Mouse (Mus musculus): ENCODE data around the gene Olfr572. TPM values are rescaled to one million over a fixed set of nuclear protein-coding genes. Genes with fewer than 3 reads are reported as not detected.

The Olfr572 gene
- polyA plus RNA-seq (2012; rRNA removed), result not detected in 2 replicates

DNA sequence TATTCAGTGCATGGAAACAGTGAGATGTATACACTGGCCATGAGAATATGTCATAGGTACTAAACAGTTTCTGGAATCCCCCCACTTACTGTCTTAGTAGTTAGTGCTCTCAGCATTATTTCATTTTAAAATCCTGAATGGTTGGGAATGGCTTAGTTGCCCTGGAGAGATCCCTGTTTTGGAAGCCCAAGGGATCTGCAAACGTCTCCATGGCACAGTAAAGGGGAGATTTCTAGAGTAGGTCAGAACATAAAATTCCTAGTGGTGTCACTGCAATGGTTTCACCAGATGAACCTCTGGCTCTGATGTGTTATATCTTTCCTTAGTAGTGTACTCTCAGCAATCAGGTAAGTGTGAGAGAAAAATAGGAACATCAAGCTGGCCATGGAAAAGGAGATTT, at the start of gene Olfr572:
Gene Olfr572, plus strand, starts transcription at position 301 of the 400 bp plus-strand sequence.
- Histone ChIP-seq H3K36me3 (ENCODE audit: control insufficient read depth, insufficient read depth, low read length) (no peaks in the 10 kb centered on the region), H3K4me1 (ENCODE audit: control insufficient read depth, insufficient read depth, low read length) (no peaks in the 10 kb centered on the region), H3K4me3 (ENCODE audit: control insufficient read depth, low read depth, low read length) (no peak within 1 kb of the TSS), H3K27ac (ENCODE audit: control insufficient read depth, insufficient read depth, low read depth, low read length) (no peak within 1 kb of the TSS), H3K27me3 (ENCODE audit: control insufficient read depth, insufficient read depth, low read length) (no peaks in the 10 kb centered on the region)
- TF ChIP-seq POLR2A (IDR thresholded peaks at IDR 0.05; ENCODE audit: control insufficient read depth, low read depth, low read length) (no peak), CTCF (IDR thresholded peaks at IDR 0.05; ENCODE audit: control insufficient read depth, insufficient read depth, insufficient replicate concordance, low read depth, low read length) (no peak)

GRCm38 (mm10) chr7:102876822-102877221, 47.4 kb upstream of the Olfr572 start, which contains the start of gene Olfr568:
Gene Olfr568 (plus strand): TSS chr7:102877122.
- H3K27me3 ChIP-seq (ENCODE audit: control insufficient read depth, insufficient read depth, low read length), result no peaks in the 10 kb centered on the region
- H3K36me3 ChIP-seq (ENCODE audit: control insufficient read depth, insufficient read depth, low read length), result no peaks in the 10 kb centered on the region
- H3K4me3 ChIP-seq (ENCODE audit: control insufficient read depth, low read depth, low read length), result no peak within 1 kb of the TSS
- TF ChIP-seq CTCF (IDR thresholded peaks at IDR 0.05; ENCODE audit: control insufficient read depth, insufficient read depth, insufficient replicate concordance, low read depth, low read length) (no peak), POLR2A (IDR thresholded peaks at IDR 0.05; ENCODE audit: control insufficient read depth, low read depth, low read length) (no peak)
- no peak within 1 kb of the TSS for H3K27ac ChIP-seq (ENCODE audit: control insufficient read depth, insufficient read depth, low read depth, low read length)
- H3K4me1 ChIP-seq (ENCODE audit: control insufficient read depth, insufficient read depth, low read length), result no peaks in the 10 kb centered on the region

DNA sequence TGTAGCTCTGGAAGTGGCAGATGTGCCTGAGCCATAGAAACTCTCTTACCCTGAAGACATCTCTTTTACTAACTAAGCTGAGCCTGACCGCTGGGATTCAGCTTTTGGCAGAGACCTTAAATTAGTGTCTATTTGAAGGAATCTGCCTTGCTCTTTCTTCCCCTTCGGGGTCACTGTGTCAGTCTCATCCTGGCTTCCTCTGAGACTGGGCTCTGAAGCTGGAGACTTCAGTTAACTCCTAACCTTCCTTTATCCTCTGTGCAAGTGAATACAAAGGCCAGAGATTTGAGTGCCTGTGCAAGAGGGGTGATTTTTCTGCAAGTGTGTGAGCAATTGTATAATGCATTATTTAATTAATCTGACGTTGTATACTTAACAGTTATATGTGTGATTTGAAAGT, 33.4 kb upstream of the Olfr572 start, which contains the start of gene Olfr569:
Gene Olfr569, minus strand, starts transcription at position 101 of the 400 bp plus-strand sequence.
- H3K36me3 ChIP-seq (ENCODE audit: control insufficient read depth, insufficient read depth, low read length), result no peaks in the 10 kb centered on the region
- no peaks in the 10 kb centered on the region for H3K27me3 ChIP-seq (ENCODE audit: control insufficient read depth, insufficient read depth, low read length)
- H3K4me3 ChIP-seq (ENCODE audit: control insufficient read depth, low read depth, low read length), result no peak within 1 kb of the TSS
- no peak for TF ChIP-seq CTCF (IDR thresholded peaks at IDR 0.05; ENCODE audit: control insufficient read depth, insufficient read depth, insufficient replicate concordance, low read depth, low read length)
- TF ChIP-seq POLR2A (IDR thresholded peaks at IDR 0.05; ENCODE audit: control insufficient read depth, low read depth, low read length), result no peak
- H3K27ac ChIP-seq (ENCODE audit: control insufficient read depth, insufficient read depth, low read depth, low read length), result no peak within 1 kb of the TSS
- H3K4me1 ChIP-seq (ENCODE audit: control insufficient read depth, insufficient read depth, low read length), result no peaks in the 10 kb centered on the region

DNA sequence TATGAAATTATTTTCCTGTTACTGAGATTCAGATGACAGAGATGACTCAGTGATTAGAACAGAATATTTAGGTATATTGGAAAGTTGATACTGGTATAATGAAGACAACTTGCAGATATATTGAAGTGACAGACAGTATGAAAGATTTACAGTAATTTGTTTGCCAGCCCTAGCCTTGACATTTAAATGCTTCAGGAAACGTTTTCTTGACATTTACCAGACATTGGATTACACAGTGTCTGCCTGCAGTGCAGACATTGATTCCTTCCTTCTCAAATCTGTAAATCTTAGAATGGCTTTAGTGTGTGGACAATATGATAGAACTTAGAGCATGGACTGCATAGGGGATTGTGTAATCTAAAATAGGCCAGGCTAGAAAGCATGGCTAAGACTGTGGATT, 8.9 kb upstream of the Olfr572 start:
- no peak overlapping the region for H3K27ac ChIP-seq (ENCODE audit: control insufficient read depth, insufficient read depth, low read depth, low read length)
- H3K36me3 ChIP-seq (ENCODE audit: control insufficient read depth, insufficient read depth, low read length), result no peaks in the 10 kb centered on the region
- no peaks in the 10 kb centered on the region for H3K4me1 ChIP-seq (ENCODE audit: control insufficient read depth, insufficient read depth, low read length)
- no peak overlapping the region for H3K4me3 ChIP-seq (ENCODE audit: control insufficient read depth, low read depth, low read length)
- TF ChIP-seq CTCF (IDR thresholded peaks at IDR 0.05; ENCODE audit: control insufficient read depth, insufficient read depth, insufficient replicate concordance, low read depth, low read length), result no peak
- no peak for TF ChIP-seq POLR2A (IDR thresholded peaks at IDR 0.05; ENCODE audit: control insufficient read depth, low read depth, low read length)
- H3K27me3 ChIP-seq (ENCODE audit: control insufficient read depth, insufficient read depth, low read length), result no peaks in the 10 kb centered on the region

GRCm38 (mm10) chr7:102916405-102916804, 7.8 kb upstream of the Olfr572 start:
- H3K27me3 ChIP-seq (ENCODE audit: control insufficient read depth, insufficient read depth, low read length), result no peaks in the 10 kb centered on the region
- no peak overlapping the region for H3K4me3 ChIP-seq (ENCODE audit: control insufficient read depth, low read depth, low read length)
- TF ChIP-seq POLR2A (IDR thresholded peaks at IDR 0.05; ENCODE audit: control insufficient read depth, low read depth, low read length) (no peak), CTCF (IDR thresholded peaks at IDR 0.05; ENCODE audit: control insufficient read depth, insufficient read depth, insufficient replicate concordance, low read depth, low read length) (no peak)

DNA sequence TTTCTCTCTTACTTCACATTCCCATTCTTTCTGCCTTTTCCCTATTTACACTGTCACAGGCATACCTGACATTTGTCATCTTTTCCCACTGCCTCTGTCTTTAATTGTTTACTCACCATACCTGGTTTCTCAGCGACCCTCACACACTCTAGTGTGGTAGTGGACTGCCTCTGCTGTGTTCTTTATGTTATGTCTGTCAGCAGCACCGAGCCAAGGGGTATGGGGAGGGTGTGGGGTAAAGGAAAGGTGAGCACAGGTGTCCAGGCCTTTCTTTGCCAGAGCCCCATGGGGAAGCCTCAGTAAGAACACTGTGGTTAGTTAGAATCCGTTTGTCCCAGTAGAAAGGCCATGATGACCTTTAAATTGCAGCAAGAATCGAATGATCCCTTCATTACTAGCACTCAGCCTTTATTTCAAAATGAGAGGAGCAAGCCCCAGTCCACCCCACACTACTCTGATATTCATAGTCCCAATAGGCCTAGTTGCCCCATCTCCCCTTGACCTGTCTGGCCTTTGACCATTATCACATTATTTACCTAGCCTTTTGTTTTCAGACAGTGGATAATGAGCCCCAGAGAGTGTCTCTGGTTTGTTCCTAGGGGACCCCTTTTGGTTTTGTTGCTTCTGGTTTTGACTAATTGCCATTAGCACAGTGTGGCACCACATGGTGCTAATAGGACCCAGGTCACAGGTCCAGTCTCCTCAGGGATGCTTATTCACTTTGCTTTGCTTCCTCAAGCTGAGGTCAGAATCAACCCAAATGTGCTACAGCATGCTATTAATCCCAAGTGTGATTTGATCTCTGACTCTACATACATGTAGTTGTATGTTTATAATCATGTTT, 7.0 kb upstream of the Olfr572 start, which contains the start of gene Olfr571:
Gene Olfr571, minus strand, starts transcription at position 505 of the 844 bp plus-strand sequence.
- Histone ChIP-seq H3K4me3 (ENCODE audit: control insufficient read depth, low read depth, low read length) (no peak within 1 kb of the TSS), H3K27ac (ENCODE audit: control insufficient read depth, insufficient read depth, low read depth, low read length) (no peak within 1 kb of the TSS), H3K4me1 (ENCODE audit: control insufficient read depth, insufficient read depth, low read length) (no peaks in the 10 kb centered on the region), H3K27me3 (ENCODE audit: control insufficient read depth, insufficient read depth, low read length) (no peaks in the 10 kb centered on the region), H3K36me3 (ENCODE audit: control insufficient read depth, insufficient read depth, low read length) (no peaks in the 10 kb centered on the region)
- no peak for TF ChIP-seq CTCF (IDR thresholded peaks at IDR 0.05; ENCODE audit: control insufficient read depth, insufficient read depth, insufficient replicate concordance, low read depth, low read length)
- TF ChIP-seq POLR2A (IDR thresholded peaks at IDR 0.05; ENCODE audit: control insufficient read depth, low read depth, low read length), result no peak

More at GRCm38 (mm10) chr7:102916405-102916804, 7.8 kb upstream of the Olfr572 start:
- Histone ChIP-seq H3K4me1 (ENCODE audit: control insufficient read depth, insufficient read depth, low read length) (no peaks in the 10 kb centered on the region), H3K36me3 (ENCODE audit: control insufficient read depth, insufficient read depth, low read length) (no peaks in the 10 kb centered on the region), H3K27ac (ENCODE audit: control insufficient read depth, insufficient read depth, low read depth, low read length) (no peak overlapping the region)

GRCm38 (mm10) chr7:102919632-102920031, 4.6 kb upstream of the Olfr572 start:
- Histone ChIP-seq H3K4me3 (ENCODE audit: control insufficient read depth, low read depth, low read length) (no peak overlapping the region), H3K27ac (ENCODE audit: control insufficient read depth, insufficient read depth, low read depth, low read length) (no peak overlapping the region), H3K4me1 (ENCODE audit: control insufficient read depth, insufficient read depth, low read length) (no peaks in the 10 kb centered on the region), H3K27me3 (ENCODE audit: control insufficient read depth, insufficient read depth, low read length) (no peaks in the 10 kb centered on the region), H3K36me3 (ENCODE audit: control insufficient read depth, insufficient read depth, low read length) (no peaks in the 10 kb centered on the region)
- TF ChIP-seq CTCF (IDR thresholded peaks at IDR 0.05; ENCODE audit: control insufficient read depth, insufficient read depth, insufficient replicate concordance, low read depth, low read length) (no peak), POLR2A (IDR thresholded peaks at IDR 0.05; ENCODE audit: control insufficient read depth, low read depth, low read length) (no peak)

Measured in testis, adult 2 months (tissue).